Mouse (Mus musculus): ENCODE measurements at regions not wholly inside any gene's neighbourhood (a gene's known extent, or its start where the extent isn't known, plus 50 kb on each side); places are given as distances from the start of the nearest gene placed in this dataset.
A peak's percentile ranks its signal among the peaks of the same experiment; 100 is the strongest.

GRCm38 (mm10) chr6:31109604-31110003 is 150.7 kb upstream of the Klf14 start:
- DNase-seq, result no peak

DNA sequence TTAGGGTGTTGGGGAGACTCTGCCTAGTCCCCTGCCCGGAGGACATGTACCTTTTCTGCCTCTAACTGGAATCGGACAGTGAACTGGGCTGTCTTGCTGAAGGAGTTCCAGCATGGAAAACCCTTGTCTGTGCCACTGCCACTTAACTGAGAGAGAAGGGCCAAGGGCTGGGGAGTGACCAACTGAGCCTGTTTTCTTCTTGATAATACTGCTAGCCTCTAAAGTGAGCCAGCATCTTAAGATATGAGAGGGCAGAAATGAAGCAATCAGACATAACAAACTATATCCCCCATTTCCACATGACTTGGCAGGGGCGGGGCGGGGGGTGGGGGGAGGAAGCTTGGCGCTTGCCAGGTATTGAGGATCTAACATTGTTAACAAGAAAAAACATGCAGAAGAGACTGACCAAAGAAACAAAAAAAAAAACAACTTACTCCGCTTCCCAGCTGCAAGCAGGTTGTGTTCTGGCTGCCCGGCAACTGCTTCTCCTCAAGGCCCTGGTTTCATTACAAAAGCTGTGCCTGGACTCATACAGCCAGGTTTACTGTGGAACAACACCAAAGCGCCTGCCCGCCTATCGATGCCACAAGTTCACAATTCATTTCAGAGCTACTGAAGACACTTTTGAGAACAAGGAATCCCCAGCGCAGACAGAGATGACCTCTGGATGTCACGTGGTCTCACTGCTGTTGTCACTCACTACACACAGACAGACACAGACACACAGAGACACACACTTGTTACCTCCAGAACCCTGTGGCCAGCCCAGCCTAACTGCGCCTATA is 153.6 kb upstream of the Klf14 start:
- DNase-seq, result no peak

- DNase-seq, result peak; percentile 76
Observed at GRCm38 (mm10) chr6:31113558-31114326, 154.9 kb upstream of the Klf14 start.

DNA sequence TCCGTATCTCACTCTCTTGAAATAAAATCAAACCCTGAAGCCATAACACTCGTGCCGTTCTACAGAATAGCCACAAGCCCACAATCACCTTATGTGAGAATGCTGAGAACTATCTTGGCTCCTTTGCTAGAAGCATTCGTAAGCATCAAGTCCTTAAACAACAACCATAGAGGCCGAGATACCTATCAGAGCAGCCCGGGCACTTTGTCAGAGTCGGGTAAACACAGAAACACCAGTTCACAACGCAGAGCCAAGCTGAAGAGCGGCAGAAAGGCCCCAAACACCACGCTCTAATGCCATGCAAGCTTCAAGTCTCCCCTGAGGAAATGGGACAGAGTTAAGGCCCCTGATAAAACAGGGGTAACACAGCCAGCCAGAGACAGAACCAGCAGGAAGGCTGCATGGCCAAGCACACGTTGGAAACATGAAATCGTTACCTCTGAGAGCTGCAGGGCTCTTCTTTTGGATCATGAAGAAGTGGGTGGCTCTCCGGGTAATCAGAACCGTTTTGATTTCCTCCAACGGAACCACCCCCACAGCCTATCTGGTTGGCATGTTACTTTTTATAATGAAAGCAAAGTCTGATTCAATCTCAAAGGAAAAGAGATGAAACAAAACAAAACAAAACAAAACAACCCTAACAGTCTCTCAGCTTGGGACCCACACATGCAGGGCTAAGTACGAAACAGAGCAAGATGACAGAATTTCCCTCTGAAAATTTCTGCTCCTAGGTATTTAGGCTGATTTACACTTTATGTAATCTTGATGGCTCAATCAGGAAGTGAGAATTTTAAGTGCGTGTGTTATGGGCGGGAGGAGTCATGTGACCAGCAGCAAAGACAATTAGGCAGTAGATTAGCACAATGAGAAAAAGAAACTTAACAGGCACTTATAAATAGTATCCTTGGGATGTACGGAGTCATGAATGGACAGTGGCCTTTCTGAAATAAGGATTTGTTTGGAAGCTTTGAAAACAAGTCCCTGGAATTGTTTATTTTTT is 155.8 kb upstream of the Klf14 start:
- DNase-seq, result no peak

- DNase-seq, result no peak
Observed at GRCm38 (mm10) chr6:31115566-31115965, 156.7 kb upstream of the Klf14 start.

DNA sequence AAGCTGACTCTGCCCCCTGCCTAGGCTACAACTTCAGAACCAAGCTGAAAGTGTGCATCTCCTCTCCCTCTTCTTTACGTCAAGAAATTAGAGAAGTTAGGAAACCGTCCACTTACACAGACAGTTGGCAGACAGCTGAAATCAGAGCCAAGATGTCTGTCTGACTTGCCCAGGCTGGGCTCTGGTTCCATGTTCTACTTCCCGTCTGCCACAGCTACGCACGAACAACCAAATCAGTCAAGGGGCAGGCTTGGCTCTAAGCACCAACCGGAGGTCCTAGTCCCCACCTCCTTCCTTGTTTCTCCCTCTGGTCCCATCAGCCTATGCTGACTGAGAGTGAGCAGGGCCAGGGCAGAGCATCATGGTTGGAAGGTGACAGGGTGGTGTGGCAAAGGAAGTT is 157.5 kb upstream of the Klf14 start:
- DNase-seq, result no peak

DNA sequence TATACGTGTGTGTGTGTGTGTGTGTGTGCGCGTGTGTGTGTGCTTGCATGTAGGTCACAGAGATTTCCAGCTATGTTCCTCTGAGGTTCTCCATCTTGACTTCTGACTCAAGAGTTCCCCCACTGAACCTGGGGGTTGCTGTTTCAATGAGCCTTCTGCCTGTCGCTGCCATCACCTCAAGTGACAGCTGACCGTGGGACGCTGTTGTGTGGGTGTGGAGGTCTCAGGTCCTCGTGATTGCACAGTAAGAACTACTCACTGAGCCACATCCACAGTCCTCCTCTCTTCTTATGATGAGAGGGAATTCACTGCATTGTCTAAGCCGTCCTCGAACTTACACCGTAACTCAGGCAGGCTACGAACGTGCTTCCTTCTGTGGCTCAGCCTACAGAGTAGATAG is 158.8 kb upstream of the Klf14 start:
- no peak for DNase-seq

DNA sequence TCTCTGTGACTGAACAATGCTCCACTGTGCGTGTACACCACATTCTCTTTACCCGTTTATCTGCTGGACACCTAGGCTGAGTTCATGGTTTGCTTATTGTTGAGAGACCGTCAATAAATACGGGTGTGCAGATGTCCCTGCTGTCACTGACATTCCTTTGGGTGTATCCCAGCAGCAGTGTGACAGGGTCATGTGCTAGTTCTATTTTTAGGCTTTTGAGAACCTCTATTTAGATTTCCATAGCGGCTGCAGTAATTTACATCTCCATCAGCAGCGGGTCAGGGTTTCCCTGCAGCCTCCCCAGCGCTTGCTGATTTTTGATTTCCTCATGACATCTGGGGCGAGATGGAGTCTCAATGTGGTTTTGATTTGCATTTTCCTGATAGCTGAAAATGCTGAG is 162.1 kb upstream of the Klf14 start:
- no peak for DNase-seq

- no peak for DNase-seq
Observed at GRCm38 (mm10) chr6:31122895-31123294, 164.0 kb upstream of the Klf14 start.

DNA sequence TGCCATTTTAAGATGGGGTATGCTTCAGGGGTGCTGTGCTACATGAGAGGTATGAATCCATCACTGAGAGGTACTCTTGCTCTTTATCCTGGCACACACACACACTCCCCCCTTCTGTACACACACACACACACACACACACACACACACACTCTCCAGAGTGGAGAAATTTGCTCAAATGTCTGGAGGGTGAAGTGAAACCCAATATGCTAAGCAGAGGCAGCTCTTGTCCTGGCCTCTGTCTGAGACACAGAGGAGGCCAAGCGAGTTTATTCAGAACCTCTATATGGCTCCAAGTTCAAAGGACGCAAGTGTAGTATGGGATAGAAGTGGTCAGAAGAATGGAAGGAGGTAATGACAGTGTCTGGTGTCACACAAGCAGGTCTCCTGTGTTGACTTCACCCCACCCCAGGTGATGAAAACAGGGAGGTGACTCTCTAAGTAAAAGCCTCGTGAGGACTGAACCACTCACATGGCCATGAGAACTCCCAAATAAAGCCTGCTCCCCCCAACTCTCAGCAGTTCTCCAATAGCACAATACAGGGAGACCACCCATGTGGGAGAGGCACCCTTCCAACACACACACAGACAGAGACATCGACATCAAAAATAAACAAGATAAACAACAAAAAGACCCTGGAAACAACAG is 164.6 kb upstream of the Klf14 start:
- DNase-seq, result no peak

GRCm38 (mm10) chr6:31124076-31124475 is 165.2 kb upstream of the Klf14 start:
- DNase-seq, result no peak

DNA sequence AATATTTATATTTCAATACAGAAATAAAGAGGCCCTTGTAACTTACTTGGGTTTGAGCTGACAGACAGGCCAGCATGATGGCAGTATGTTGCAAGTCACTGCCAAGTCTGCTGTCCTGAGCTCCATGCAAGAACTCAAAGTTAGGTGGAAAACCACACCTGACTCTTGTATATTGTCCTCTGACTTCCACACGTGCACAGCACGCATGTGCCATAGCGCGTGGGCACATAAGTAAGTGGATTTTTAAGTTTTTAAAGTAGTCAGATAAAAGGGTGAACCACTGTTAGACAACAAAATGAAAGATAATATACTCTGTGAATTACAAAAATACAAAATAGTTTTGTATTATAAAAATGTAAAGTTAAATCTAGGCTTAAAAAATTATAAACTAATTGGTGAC is 166.0 kb upstream of the Klf14 start:
- no peak for DNase-seq

DNA sequence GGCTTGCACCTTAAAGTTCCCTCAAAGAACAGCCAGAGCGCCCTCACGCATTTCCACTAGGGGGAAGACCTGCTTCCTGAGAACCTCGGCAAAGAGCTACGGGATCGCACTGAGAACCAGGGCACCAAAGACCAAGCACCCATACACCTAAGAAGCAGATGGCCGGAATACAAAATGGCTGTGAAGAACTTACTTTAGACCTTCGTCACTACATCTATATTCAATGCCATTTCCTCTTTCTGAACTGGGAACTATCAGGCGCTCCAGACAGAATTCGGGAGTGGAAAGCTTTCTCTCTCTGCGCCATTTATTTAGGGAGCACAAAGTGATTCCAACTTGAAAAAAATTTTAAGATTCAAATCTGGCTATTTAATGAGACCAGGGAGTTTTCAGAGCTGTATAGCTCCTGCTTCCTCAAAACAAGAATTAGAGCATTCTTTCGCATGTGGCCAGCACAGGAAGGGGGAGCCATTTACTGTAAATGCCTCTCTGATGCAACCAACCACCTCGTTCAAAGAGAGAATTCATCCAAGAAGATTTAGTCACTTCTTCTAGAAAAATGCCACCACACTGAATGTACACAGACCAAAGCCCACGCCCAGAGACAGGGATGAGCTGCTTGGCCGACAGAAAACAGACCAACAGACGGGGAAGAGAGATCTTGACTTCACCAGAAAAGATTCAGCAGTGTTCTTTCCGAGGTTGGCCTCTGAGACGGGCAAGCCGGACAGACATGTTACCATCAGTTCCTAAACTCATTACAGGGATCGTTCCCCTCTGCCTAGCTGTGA is 166.6 kb upstream of the Klf14 start:
- no peak for DNase-seq

DNA sequence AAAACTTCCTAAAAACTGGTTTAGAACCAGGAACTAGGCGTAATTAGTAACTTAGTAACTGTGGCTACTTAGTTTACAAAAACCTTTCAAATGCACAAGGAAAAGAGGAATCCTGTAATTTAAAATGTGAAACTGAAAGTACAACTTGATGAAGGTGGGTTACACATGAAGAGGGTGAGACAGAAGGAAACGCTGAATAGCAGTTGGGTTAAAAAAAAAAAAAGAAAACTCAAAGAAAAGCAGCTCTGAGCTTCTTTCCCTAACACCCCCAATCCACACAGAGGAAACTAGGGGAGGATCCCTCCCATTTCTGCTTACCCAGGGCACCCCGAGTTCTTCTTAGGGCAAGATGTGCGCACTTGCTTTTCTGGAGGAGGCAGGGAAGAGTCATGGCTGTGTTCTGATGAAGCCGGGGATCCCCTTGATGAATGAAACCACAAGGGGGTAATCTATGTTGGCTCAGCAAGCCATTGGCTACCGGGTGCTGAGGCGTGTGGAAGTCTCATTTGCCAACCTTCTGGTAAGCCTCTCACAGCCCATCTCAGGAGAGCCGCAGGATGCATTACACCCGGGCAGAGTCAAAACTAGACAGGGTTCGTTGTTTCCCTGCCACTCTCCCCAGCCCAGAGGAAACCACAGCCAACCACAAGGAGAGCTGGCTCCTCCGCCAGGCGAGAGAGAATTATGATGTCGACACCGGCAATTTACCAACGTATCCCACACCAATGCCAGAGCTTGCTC is 167.4 kb upstream of the Klf14 start:
- DNase-seq, result no peak

- no peak for DNase-seq
Observed at GRCm38 (mm10) chr6:31129170-31129569, 170.3 kb upstream of the Klf14 start.

DNA sequence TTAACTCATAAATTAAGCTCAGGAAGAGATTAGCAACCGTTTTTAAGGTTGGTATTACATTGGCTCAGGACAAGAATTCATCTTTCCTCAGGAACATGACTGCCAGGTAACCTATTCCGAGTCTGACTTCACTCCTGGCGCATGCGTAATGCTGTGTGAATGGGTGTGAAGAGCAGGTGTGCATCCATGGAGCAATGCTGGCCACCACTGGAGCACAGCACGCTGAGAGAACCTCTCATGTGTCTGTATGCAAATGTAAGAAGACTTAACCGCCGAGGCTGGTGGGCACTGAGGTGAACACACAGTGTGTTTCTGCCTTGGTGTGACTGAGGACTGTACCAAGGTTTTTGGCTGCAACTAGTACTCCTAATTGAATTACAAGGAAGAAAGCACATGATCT is 171.1 kb upstream of the Klf14 start:
- DNase-seq, result no peak

- no peak for DNase-seq
Observed at GRCm38 (mm10) chr6:31130522-31130921, 171.6 kb upstream of the Klf14 start.

DNA sequence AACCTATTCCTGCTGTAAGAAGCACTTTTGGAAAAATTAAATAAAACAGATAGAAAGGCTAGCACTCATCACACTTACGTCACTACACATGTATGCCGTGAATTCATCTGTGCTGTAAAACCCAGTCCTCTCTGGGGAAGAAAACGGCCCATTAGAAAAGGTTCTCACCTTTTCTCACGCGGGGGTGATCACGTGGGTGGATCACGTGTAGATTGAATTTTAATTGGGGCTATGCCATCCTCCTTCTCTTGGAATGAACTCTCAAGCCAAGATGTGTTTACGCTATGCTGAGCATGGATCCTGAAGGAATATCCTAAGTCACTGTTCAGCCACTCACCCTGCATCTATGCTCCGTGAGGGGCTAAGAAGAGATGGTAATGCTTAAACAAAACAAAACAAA is 172.8 kb upstream of the Klf14 start:
- DNase-seq, result no peak

DNA sequence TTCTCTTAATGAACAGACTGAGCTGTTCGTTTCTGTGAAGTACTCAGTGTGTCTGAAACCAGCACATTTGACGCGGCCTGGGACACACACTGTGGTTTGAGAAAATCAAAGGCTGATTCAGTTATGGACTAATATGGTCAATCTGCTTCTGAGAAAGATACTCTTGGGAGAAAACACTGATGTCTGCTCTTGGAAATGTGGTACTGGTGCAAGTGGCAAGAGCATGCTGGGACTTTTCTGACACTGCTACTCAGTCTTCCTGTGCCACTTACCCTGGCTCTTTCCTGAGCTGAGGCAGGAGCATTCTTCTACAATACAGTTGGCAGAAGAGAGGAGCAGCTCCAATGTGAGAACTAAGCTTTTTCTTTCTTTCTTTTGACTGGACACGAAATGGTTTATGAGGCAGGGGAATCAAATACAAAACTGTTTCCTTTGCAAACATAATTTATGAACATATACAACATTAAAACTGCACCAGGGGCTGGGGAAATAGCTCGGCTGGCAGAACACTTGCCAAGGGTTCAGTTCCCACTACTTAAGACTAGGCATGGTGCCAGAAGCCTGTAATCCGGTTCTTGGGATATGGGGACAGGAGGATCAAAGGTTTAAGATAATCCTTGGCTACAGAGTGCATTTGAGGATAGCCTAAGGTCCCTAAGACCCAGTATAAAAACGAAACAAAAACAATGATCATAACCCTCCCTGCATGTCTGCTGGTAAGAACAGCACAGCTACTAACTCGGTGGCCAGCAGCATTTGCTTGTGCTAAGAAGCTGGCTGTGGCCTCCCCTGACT is 173.7 kb upstream of the Klf14 start:
- no peak for DNase-seq

All from adrenal gland, postnatal 10 days (tissue).